Mouse (Mus musculus) adrenal gland, adult 8-10 months (tissue): ENCODE results near the gene Tbx10. TPM values are rescaled to one million over a fixed set of nuclear protein-coding genes. Genes with fewer than 3 reads are reported as not detected.
"Not testable (repeated sequence)": the region's sequence is repeated elsewhere in the genome, so short reads cannot be mapped to it uniquely, and the experiment has no call there.

Source experiments
- DNase-seq: peaks from one replicate; pipeline ENCODE4 v3.0.0; 2022
- total RNA-seq, 4 experiments: library from RNA; stranded (reverse); gene quantifications; 2 replicates each; pipeline ENCODE4 v1.2.4; 2022

Gene Tbx10
- total RNA-seq, 4 experiments from 2014 or later, result not detected

- peak; percentile 80 for DNase-seq
These were observed 53.7 kb downstream of the Tbx10 start, which contains the start of gene Gstp2 for GRCm38 (mm10) chr19:4045966-4046865. Gene Gstp2, minus strand, starts transcription at chr19:4046023.

GRCm38 (mm10) chr19:4046866-4047254 is 54.3 kb downstream of the Tbx10 start:
- no peak for DNase-seq

- DNase-seq, result peak; percentile 65
These were observed 55.3 kb downstream of the Tbx10 start for GRCm38 (mm10) chr19:4047859-4048258.

GRCm38 (mm10) chr19:4049069-4049468 is 56.5 kb downstream of the Tbx10 start:
- not testable (repeated sequence) for DNase-seq

Other genes starting within 250 kb of the Tbx10 start
- gene Kmt5b, start 225.3 kb upstream of the Tbx10 start, total RNA-seq, result 10 to 100 TPM; 46.7 to 80.0 (median 62.7) TPM
- 100 to 1,000 TPM in 1 of 4 experiments, 10 to 100 TPM in 3; 69.8 to 329 (median 93.5) TPM for gene Chka, start 141.0 kb upstream of the Tbx10 start, total RNA-seq
- 100 to 1,000 TPM in 2 of 4 experiments, 10 to 100 TPM in 2; 55.6 to 133 (median 95.0) TPM for gene Tcirg1, start 85.6 kb upstream of the Tbx10 start, total RNA-seq
- 100 to 1,000 TPM; 241 to 358 (median 291) TPM for gene Ndufs8, start 80.0 kb upstream of the Tbx10 start, total RNA-seq
- gene Aldh3b1, start 62.9 kb upstream of the Tbx10 start, total RNA-seq, result 100 to 1,000 TPM in 2 of 4 experiments, 10 to 100 TPM in 2; 35.5 to 262 (median 145) TPM
- gene Unc93b1, start 57.6 kb upstream of the Tbx10 start, total RNA-seq, result 10 to 100 TPM; 69.4 to 85.5 (median 71.5) TPM
- 1 to 10 TPM in 2 of 4 experiments, under 1 TPM in 2; 0.11 to 1.5 (median 0.88) TPM for gene Aldh3b3, start 34.1 kb upstream of the Tbx10 start, total RNA-seq
- 10 to 100 TPM in 2 of 4 experiments, 1 to 10 TPM in 2; 4.5 to 15.8 (median 9.7) TPM for gene Aldh3b2, start 20.4 kb upstream of the Tbx10 start, total RNA-seq
- 10 to 100 TPM; 17.9 to 37.7 (median 23.4) TPM for gene Acy3, start 6.2 kb upstream of the Tbx10 start, total RNA-seq
- gene Nudt8, start 7.8 kb downstream of the Tbx10 start, total RNA-seq, result 10 to 100 TPM; 22.8 to 27.3 (median 24.7) TPM
- gene Gm49405, start 7.9 kb downstream of the Tbx10 start, total RNA-seq, result 1 to 10 TPM in 3 of 4 experiments, under 1 TPM in 1; 0.61 to 1.7 (median 1.3) TPM
- 1 to 10 TPM; 1.5 to 2.5 (median 1.7) TPM for gene Doc2g, start 10.6 kb downstream of the Tbx10 start, total RNA-seq
- gene Ndufv1, start 20.1 kb downstream of the Tbx10 start, total RNA-seq, result 100 to 1,000 TPM; 235 to 340 (median 280) TPM
- 100 to 1,000 TPM; 366 to 409 (median 394) TPM for gene Gstp1, start 45.2 kb downstream of the Tbx10 start, total RNA-seq
- gene Gstp2, start 53.3 kb downstream of the Tbx10 start, total RNA-seq, result 10 to 100 TPM; 45.4 to 79.1 (median 67.8) TPM
- gene Gstp3, start 66.8 kb downstream of the Tbx10 start, total RNA-seq, result 1 to 10 TPM in 1 of 4 experiments, under 1 TPM in 3; 0.56 to 1.1 (median 0.77) TPM
- gene Cabp2, start 88.8 kb downstream of the Tbx10 start, total RNA-seq, result not detected
- 100 to 1,000 TPM; 100 to 146 (median 129) TPM for gene Cdk2ap2, start 104.4 kb downstream of the Tbx10 start, total RNA-seq
- 100 to 1,000 TPM in 1 of 4 experiments, 10 to 100 TPM in 3; 57.1 to 119 (median 84.1) TPM for gene Pitpnm1, start 107.2 kb downstream of the Tbx10 start, total RNA-seq
- gene Aip, start 133.1 kb downstream of the Tbx10 start, total RNA-seq, result 100 to 1,000 TPM; 129 to 143 (median 134) TPM
- gene Gpr152, start 147.0 kb downstream of the Tbx10 start, total RNA-seq, result under 1 TPM in 2 of 4 experiments, not detected in 2; 0.06 to 0.08 TPM
- under 1 TPM; 0.23 to 0.59 (median 0.39) TPM for gene Cabp4, start 151.3 kb downstream of the Tbx10 start, total RNA-seq
- gene Coro1b, start 155.9 kb downstream of the Tbx10 start, total RNA-seq, result 100 to 1,000 TPM; 174 to 210 (median 184) TPM
- 1 to 10 TPM; 2.2 to 4.4 (median 3.4) TPM for gene Ptprcap, start 160.9 kb downstream of the Tbx10 start, total RNA-seq
- 10 to 100 TPM; 29.2 to 53.0 (median 46.7) TPM for gene Rps6kb2, start 170.6 kb downstream of the Tbx10 start, total RNA-seq
- gene Carns1, start 182.7 kb downstream of the Tbx10 start, total RNA-seq, result 1 to 10 TPM; 3.6 to 6.8 (median 5.2) TPM
- 1 to 10 TPM; 1.6 to 2.8 (median 1.9) TPM for gene Tbc1d10c, start 198.5 kb downstream of the Tbx10 start, total RNA-seq
- 100 to 1,000 TPM; 371 to 396 (median 387) TPM for gene Ppp1ca, start 199.3 kb downstream of the Tbx10 start, total RNA-seq
- gene Rad9a, start 208.9 kb downstream of the Tbx10 start, total RNA-seq, result 10 to 100 TPM in 3 of 4 experiments, 1 to 10 TPM in 1; 8.7 to 14.3 (median 11.9) TPM
- gene Clcf1, start 221.5 kb downstream of the Tbx10 start, total RNA-seq, result 10 to 100 TPM in 1 of 4 experiments, 1 to 10 TPM in 3; 4.5 to 14.4 (median 7.6) TPM
- gene AC109138.7, start 221.6 kb downstream of the Tbx10 start, total RNA-seq, result not detected
- gene Pold4, start 239.1 kb downstream of the Tbx10 start, total RNA-seq, result 10 to 100 TPM; 39.0 to 53.5 (median 52.4) TPM